Mouse (Mus musculus) left cerebral cortex, postnatal 4 days (tissue): ENCODE data around the gene Cdh16. TPM values are rescaled to one million over a fixed set of nuclear protein-coding genes. Genes with fewer than 3 reads are reported as not detected.
"Not testable (repeated sequence)": the region's sequence is repeated elsewhere in the genome, so short reads cannot be mapped to it uniquely, and the experiment has no call there.

ENCODE experiments used
- DNase-seq: peaks from one replicate; pipeline ENCODE4 v3.0.0-alpha.2; 2022
- intact Hi-C: fragments of 180-260 bp; cut with DNase I; formaldehyde crosslinking; loops from one replicate; pipeline ENCODE4 v1.15.1; 2025
- total RNA-seq, 2 experiments: library from RNA; stranded (reverse); gene quantifications; 2 replicates each; pipeline ENCODE4 v1.2.3; 2021

Gene Cdh16
- not detected for total RNA-seq

DNA sequence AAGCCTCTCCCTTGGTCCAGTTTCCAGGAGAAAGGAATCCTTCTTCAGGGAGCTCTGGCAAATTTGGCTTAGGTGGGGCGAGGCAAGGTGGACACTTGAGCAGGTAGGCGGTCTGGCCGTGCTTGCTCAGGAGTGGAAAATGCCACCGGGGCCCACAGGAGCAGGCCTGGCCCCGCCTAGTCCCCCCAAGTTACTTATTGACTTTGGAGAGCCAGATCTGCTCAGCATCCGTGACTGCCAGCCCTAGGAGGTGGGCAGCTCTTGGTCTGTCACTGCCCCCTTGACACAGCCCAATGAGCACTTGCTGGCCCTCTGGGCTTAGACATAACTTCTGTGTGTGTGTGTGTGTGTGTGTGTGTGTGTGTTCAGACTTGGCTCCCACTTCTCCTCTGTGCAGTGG is at the start of gene Cdh16:
TSS of gene Cdh16 (minus strand) at position 236 of the 400 bp plus-strand sequence.
- intact Hi-C loops, result no loop called here
- DNase-seq, result no peak

DNA sequence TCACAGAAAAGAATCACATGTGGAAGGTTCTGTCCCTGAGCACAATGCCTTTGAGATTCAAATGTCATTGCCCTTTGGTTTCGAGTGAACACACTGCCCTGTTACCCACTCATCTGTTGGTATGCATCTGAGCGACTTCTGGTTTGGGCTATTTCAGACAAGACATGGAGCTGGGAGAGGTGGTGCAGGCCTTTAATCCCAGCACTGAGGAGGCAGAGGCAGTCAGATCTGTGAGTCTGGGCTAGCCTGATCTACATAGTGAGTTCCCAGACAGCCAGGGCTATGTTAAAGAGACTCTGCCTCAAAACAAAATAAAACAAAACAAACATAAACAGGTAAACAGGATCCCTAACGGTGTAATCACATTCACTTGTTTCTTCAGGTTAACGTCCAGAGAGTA is 31.4 kb upstream of the Cdh16 start:
- intact Hi-C loops, result loop anchor here (10.0 kb wide), 1 partner anchor 569 kb away; the partner anchor contains the start of gene D230025D16Rik
- DNase-seq, result no peak

DNA sequence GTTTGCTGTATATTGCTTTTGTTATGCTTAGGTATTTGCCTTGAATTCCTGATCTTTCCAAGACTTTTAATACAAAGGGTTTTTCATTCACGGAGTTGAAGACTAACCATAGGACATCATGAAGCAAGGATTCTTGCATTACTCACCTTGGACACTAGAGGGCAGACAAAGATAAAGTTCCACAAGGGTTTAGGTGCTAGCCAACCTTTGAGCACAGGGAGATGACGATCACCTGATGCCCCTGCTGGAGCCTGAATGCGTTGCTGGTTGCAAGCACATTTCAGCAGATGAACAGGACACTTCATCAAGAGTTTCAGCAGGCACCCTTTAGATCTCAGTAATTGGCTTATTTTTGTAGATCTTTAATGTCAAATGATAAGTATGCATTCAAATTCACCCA is 30.8 kb upstream of the Cdh16 start:
- intact Hi-C loops, result loop anchor here (10.0 kb wide), 1 partner anchor 570 kb away; the partner anchor contains the start of gene D230025D16Rik
- DNase-seq, result peak; percentile 73

DNA sequence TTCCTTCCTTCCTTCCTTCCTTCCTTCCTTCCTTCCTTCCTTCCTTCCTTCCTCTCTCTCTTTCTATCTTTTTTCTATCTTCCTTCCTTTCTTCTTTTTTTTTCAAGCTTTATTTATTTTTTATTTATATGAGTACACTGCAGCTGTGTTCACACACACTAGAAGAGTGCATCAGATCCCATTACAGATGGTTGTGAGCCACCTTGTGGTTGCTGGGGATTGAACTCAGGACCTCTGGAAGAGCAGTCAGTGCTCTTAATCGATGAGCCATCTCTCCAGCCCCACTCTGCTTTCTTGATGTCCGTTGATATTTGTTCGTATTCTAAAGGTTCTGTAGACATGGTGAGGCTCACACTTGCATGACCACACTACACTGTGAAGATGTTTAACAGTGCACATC is 20.0 kb upstream of the Cdh16 start:
- DNase-seq, intact Hi-C loops: not testable (repeated sequence)

DNA sequence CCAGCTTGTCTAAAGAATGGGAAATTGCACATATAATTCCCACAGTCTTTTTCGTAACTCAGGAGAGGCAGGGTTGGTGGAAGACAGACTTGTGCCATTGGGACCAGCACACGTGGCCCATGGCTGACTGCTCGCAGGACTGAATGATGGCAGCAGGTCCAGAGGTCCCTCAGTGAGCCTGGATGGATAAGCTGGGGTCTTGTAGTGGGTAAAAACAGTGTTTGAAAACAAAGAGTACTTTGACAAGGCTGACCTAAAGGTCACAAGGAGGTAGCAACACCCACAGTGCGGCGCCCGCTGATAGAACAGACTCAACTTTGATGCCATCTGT is 18.1 kb upstream of the Cdh16 start:
- no peak for DNase-seq
- intact Hi-C loops, result no loop called here

DNA sequence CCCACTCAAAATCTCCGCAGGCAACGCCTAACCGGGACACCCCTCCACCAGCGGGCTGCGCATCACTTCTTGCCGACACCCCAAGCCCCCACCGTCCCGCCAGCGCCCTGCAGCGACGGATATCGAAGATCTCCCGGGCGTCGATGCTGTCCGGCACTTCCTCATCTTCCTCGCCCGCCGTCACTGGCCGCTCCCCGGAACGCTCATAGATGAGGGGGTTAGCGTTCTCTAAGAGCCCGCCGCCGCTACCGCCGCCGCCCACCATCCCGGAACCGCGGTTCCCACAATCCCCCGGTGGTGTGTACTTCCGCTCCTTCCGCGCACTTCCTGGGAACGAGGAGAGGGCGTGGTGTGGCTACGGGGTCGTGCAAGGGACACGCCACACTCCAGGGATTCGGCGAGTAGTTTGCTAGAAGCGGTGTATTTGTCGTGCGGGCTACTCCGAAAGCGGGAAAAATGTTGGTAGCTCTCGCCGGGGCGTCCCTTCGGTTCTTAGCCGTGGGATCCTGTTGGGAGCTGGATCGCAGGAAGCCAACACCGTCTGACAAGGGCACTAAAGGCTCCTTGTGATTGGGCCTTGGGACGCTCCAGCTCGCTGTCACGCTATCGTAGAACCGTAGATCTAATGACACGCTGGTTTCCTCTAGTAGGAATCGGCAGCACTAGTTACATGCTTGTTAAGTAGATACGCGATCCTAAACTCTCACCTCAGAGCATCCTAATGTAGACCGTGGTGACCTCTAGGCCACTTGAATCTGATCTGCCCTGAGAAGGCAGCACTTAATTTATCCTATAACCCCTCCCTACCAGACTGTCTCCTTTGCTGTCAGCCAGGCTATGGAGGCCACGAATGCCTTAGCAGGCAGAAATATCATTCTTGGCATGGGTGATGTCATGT is 17.5 kb upstream of the Cdh16 start, which contains the start of gene Ciao2b:
TSS of gene Ciao2b (minus strand) at position 540 of the 898 bp plus-strand sequence.
- DNase-seq, result peak; percentile 88
- intact Hi-C loops, result no loop called here

DNA sequence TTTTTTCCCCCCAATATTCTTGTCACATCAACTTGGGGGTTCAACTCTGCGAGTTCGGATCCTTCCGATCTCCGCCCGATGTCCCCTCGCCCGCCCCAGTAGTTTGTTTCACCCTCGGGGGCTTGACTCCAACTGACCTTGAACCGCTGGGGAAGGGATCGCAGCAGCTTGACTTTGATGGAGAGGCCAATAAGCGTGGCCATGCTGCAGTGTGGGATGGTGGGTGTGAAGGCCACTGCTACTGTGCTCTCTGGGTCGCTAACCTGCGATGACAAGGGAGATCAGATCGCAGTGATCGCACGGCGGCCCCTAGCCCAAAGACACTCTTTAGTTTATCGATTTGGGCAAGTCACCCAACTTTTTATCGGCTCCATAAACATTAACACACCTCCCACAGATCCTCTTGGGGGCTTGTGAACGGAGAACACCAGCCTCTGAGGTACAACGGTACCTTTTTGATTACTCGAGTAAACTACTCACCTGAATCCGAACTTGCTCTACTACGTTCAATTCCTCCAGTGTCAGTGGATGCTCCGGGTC is 16.7 kb upstream of the Cdh16 start:
- intact Hi-C loops, result no loop called here
- DNase-seq, result no peak

DNA sequence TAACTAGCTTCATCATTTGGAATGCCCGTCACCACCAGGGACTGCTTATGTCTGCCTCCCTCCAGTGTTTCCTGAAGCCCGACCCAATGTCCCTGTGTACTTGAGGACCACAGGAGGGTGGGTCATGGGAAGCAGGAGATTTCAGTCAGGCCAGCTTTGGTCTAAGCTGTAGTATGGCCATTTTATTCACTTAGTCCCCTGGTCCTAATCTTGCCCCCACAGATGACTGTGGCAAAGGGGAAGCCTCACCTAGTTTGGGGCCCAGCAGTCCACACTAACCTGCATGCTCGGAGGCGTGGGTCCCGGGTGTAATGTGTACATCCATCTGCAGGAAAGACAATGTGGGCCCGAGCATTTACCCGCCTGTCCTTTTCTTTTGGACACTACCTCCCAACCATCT is 16.0 kb upstream of the Cdh16 start:
- intact Hi-C loops, result no loop called here
- no peak for DNase-seq

DNA sequence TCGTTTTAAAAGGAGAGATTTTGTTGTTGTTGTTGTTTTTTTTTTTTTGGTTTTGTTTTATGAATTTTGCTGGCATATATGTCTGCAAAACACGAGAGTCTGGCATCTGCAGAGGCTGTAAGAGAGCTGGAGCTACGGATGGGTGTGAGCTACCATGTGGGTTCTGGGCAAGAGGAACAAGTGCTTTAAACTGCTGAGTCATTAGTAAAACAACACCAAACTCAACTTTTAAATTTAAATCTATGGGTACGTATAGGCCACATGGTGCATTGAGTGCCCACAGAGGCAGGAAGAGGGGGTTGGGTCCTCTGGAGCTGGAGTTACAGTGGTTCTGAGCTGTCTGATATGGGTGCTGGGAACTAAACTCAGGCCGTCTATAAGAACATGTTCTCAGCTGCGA is 13.8 kb upstream of the Cdh16 start:
- intact Hi-C loops, result no loop called here
- DNase-seq, result no peak

DNA sequence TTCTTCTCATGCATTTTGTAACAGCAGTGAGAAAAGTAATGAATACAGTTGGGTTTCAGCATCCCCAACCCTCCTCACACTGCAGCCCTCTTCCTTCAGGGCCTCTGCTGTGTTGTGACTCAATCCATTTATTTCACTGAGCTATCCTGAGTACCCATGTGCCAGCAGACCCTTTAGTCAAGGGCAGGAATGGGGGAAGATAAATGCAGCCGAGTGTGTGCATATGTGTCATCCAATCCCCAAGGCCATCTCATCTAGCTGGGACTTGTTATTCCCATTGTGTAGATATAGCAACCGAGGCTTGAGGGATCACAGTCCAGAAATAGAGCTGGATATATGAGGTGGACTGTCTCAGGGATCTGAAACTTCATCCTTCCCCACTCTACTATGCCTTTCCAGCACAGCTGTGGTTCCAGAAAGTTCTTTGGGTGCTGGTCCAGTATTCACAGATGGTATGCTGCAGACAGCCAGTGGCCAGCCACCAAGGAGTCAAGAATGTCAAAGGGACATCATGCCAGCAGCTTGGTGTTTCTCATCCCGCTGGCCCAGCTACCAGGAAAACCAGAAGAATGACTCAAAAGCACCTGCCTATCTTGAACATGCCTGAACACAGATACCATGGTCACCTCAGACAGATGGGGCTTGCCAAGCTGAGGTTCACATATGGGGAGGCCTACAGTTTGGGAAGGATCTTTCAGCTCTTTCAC is 11.0 kb upstream of the Cdh16 start:
- no peak for DNase-seq
- intact Hi-C loops, result no loop called here

DNA sequence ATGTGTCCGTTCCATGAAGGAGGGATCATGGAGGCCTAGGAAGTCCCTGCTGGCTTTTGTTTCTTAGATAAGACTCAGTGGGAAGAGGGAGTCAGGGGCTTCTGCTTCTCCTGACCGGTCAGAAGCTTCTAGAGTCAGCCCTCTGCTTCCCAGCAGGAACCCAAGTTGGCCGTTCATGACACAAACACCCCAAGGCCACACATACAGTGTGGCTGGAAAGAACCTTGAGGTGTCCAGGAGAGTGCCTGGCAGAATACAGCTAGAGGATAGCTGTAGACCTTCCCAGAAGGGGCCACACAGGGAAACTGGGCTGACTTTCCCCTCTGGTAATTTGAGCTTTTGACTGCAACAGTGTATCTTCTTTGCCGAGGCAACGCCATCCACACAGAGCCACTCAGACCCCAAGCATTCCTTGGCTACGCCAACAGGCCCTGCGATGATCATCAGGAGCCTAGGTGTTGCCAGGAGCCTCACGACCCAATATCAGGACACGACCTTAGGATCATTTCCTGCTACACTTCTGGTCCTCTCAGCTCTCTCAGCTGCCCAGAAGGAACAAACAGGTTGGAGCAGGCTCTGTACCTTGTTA is 9.1 kb upstream of the Cdh16 start:
- DNase-seq, result no peak
- intact Hi-C loops, result no loop called here

DNA sequence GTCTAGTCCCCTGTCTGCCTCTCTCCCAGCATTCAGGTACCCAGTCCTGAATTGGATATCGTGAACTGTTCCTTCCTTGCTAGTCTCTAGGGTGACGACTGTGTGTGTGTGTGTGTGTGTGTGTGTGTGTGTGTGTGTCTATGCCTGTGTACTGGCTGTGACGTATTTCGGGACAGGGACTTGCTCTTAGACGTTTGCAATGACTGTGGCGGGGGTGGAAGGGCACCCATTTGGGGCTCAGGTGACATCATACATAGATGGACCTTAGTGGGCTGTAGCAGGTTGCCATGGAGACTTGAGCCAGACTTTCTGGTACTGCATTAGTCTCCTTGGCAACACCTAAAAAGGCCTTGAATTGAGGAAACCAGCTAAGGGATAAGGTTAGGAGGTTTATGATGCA is 8.3 kb upstream of the Cdh16 start:
- no peak for DNase-seq
- intact Hi-C loops, result no loop called here

DNA sequence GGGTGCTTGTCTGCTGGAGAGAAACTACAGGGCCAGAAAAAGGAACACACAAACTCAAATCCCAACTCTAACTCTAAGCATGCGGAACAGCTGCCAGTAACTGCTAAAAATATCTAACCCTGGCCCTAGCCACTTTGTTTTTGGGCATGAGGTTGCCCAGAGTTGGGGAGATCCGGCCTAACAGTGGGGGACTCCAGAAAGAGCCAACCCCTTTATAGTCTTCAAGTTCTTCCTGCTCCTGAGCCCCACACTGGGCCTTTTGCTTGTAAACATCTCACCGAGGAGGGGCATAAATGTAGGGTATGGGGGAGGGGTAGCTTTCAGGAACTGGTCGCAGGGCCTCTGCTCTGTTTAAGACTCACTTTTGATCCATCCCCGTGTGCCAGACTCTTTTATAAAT is 7.8 kb upstream of the Cdh16 start:
- intact Hi-C loops, result no loop called here
- no peak for DNase-seq

DNA sequence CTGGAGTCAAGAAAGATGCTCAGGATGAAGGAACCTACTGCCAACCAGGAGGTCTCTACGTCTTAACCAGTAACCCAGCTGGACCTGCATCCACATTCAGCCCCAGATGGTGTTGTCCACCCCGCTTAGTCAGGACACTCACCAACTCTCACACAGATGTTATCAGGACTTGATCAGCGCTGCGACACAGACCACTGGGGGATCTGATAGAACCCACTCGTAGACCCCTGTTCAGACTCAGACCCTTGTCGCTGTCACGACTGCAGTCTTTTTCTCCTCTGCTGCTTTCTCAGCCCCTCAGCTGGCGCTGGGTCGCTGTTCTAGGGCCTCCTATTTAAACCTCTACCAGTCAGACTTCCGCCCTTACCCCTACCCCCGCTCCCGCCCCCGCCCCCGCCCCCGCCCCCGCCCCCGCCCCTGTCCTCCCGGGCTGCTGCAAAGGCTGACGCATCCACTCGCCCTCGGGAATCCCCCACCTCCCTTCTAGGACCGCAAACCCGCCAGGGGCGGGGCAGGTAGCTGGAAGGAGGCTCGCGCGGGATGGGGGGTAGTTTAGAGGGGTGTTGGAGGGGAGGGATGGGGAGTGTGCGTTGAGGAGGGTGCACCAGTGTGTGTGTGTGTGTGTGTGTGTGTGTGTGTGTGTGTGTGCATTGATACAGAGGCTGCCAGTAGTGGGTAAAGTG is 6.9 kb upstream of the Cdh16 start, which contains the start of gene Rrad:
TSS of gene Rrad (minus strand) at position 347 of the 683 bp plus-strand sequence.
- intact Hi-C loops, result no loop called here
- DNase-seq, result no peak

DNA sequence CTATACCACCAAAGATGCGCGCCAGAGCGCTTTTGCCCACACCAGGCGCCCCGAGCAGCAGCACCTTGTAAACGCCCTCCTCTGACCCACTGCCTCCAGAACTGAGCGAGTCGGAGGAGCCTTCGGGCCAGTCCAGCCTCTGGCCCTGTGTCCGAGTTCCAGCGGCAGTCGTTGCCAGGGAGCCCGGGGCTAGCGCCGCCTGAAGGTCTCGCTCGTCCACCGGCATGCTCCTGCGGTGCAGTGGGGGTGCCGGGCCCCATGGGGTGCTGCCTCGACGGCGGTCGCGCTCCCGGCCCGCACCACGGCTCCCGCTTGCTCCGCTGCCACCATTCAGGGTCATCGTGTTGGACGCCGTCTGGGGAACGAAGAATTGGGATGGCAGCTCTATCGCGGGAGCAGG is 6.4 kb upstream of the Cdh16 start:
- intact Hi-C loops, result no loop called here
- no peak for DNase-seq

DNA sequence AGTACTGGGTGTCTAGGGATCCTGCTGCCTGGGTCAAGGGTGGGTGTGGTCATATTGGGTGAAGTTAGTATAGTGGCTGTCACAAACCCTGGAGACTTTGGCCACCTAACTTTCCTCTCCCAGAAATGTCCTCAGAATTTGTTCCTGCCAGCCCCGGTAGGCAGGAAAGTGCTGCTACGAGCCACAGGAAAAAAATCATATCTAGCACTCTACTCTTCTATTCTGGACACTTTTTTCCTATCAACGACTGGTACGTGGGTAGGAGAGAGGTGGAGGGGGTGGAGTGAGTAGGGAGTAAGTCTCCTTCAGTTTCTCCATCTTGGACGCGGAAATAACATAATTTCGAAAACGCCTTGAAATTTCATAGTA is 5.9 kb upstream of the Cdh16 start:
- no peak for DNase-seq
- intact Hi-C loops, result no loop called here

DNA sequence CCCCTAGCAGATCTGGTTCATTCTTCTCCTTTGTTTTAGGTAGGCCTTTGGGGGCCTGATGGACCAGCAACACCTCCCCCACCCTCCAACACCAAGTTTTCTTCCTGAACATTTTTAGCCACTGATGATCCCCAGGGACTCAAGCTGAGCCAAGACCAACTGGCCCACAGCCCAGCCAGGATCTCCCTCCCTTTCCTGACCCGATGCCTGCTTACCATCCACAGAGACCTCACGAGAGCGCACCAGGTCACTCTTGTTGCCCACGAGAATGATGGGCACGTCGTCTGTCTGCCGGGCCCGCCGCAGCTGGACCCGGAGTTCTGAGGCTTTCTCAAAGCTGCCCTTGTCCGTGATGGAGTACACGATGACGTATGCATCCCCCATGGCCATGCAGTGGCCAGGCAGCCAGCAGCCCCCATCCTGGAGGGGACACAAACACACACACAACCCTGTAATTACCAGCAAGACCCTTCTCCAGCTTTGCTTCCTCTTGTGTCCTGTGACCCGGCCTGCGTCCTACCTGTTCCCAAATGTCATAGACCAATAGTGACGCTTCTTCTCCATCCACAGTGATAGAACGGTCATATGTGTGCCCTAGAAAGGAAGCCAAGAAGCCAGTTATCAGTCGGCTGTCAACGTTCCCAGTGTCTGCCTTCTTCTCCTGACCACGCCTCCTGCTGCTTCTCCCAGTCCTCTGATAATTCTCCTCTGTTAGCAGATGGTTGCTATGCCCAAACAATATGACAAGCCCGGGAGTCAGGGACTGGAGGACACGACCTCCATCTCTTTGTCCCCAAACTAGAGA is 5.3 kb upstream of the Cdh16 start:
- intact Hi-C loops, result no loop called here
- DNase-seq, result peak; percentile 37

DNA sequence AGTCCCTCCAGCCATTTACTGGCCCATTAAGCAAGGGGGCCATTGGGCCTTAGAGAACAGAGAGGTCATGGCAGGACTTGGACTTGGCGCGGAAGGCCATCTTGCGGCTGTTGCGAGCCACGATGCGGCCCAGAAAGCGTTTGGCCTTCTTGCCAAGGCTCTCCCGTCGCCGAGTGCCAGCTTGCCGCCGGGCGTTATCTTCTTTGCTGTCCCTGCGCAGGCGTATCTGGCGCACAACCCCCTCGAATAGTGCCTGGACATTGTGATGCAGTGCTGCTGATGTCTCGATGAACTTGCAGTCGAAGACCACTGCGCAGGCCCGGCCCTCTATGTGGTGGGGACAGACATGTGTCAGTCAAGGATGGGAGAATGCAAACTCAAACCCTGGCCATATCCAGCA is 4.2 kb upstream of the Cdh16 start:
- intact Hi-C loops, result no loop called here
- no peak for DNase-seq

DNA sequence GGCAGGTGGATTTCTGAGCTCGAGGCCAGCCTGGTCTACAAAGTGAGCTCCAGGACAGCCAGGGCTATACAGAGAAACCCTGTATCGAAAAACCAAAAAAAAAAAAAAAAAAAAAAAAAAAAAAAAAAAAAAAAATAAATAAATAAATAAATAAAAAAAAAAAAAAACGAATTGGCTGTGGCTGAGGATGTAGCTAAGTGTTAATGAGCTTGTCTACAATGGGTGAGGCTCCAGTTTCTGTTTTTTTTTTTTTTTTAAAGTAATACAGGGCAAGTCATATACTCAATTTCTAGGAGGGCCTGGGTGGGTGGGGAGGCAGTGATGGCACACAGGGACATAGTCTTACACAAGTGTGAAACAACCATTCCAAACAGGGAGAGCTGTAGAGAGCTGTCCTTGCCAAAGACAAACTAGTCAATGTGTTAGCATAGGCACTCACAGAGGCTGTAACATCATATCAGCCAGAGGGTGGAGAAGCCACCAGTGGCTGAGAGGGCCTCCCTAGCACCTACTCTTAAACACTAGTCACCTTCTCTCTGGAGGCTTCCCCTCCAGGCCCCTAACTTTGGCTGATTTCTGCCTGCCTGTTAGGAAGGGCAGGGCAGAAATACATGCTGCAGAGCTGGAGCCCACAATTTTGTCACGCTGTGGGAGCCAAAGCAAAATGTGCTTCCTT is 3.0 kb upstream of the Cdh16 start:
- intact Hi-C loops, result no loop called here
- DNase-seq, result no peak
